Mouse (Mus musculus) kidney, embryonic 16.5 days (tissue): ENCODE measurements around the gene Rspry1. TPM values are rescaled to one million over a fixed set of nuclear protein-coding genes. Genes with fewer than 3 reads are reported as not detected.
A peak's percentile ranks its signal among the peaks of the same experiment; 100 is the strongest.

Source experiments
- ATAC-seq: fragments of 200-750 bp; cut with Nextera tagmentation; 2 replicates; pipeline ENCODE4 v1.8.0; 2017; ENCODE audit warnings: moderate TSS enrichment; ENCODE audit not compliant: low FRiP score, low TSS enrichment
- H3K27ac ChIP-seq: fragments of 300-500 bp; sonication (generic); 2 replicates; pipeline ENCODE4 v1.5.1; 2014; ENCODE audit warnings: low read length
- H3K27me3 ChIP-seq: fragments of 300-500 bp; sonication (generic); 2 replicates; pipeline ENCODE4 v1.6.1; 2014; ENCODE audit warnings: low read length, control low read depth, mixed read lengths; ENCODE audit not compliant: insufficient read depth
- H3K36me3 ChIP-seq: fragments of 300-500 bp; sonication (generic); 2 replicates; pipeline ENCODE4 v1.6.1; 2014; ENCODE audit warnings: low read length, control low read depth, mixed read lengths; ENCODE audit not compliant: insufficient read depth
- H3K4me1 ChIP-seq: fragments of 300-500 bp; sonication (generic); 2 replicates; pipeline ENCODE4 v1.6.1; 2014; ENCODE audit warnings: low read length, control low read depth, mixed read lengths; ENCODE audit not compliant: insufficient read depth
- H3K4me2 ChIP-seq: fragments of 300-500 bp; sonication (generic); replicated peaks from 2 replicates; pipeline ENCODE4 v1.6.1; 2014; ENCODE audit warnings: low read depth, low read length
- H3K4me3 ChIP-seq: fragments of 300-500 bp; sonication (generic); 2 replicates; pipeline ENCODE4 v1.5.1; 2014; ENCODE audit warnings: mild to moderate bottlenecking, low read length
- H3K9ac ChIP-seq: fragments of 300-500 bp; sonication (generic); replicated peaks from 2 replicates; pipeline ENCODE4 v1.6.1; 2014; ENCODE audit warnings: low read length
- H3K9me3 ChIP-seq: fragments of 300-500 bp; sonication (generic); 2 replicates; pipeline ENCODE4 v1.6.1; 2016; ENCODE audit warnings: low read length, control low read depth
- WGBS: fragments of 180-500 bp; shearing (Covaris S2); extraction: QIAGEN DNeasy Blood & Tissue Kit; methylation state at CpG from one replicate; pipeline ENCODE4 v1.1.7; 2014; 5-methylcytosine and 5-hydroxymethylcytosine counted together
- polyA plus RNA-seq: library from polyadenylated mRNA; unstranded; fragments of >200 nt; fragmentation: Nextera tagmentation; extraction: Ambion mirVana; gene quantifications from 2 replicates; pipeline ENCODE4 v1.2.1, GENCODE M21; 2015

The Rspry1 gene
- polyA plus RNA-seq, 1 experiment from 2014 or later: 39.1 TPM

DNA sequence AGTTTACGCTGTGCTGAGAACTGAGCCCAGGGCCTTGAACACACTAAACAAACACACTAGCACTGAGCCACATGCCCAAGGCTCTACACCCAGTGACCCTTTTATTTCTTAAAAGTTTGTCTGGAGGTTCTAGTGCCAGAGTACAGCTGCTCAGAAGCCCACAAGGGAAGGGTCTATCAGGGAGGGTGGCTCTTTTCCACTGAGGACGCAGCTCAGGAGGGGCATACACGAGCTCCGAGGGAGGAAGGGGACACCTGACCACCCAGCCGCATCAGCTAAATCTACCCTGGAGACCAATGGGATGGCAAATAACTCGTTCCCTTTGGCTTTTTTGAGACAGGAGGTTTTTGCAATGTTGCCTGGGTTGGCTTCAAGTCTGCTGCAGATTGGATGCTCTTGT, 96.2 kb downstream of the Rspry1 start:
- 72% methylated on average over 6 of the region's 6 CpGs for WGBS
- no peak overlapping the region for H3K9ac ChIP-seq
- H3K4me1 ChIP-seq: peaks cover 15% of the 10 kb centered on the region
- H3K9me3 ChIP-seq: no peaks in the 10 kb centered on the region
- no peak overlapping the region for H3K4me2 ChIP-seq
- H3K36me3 ChIP-seq: no peaks in the 10 kb centered on the region
- H3K4me3 ChIP-seq: no peak overlapping the region
- H3K27me3 ChIP-seq: peaks cover 49% of the 10 kb centered on the region
- H3K27ac ChIP-seq: no peak overlapping the region
- no peak for ATAC-seq

DNA sequence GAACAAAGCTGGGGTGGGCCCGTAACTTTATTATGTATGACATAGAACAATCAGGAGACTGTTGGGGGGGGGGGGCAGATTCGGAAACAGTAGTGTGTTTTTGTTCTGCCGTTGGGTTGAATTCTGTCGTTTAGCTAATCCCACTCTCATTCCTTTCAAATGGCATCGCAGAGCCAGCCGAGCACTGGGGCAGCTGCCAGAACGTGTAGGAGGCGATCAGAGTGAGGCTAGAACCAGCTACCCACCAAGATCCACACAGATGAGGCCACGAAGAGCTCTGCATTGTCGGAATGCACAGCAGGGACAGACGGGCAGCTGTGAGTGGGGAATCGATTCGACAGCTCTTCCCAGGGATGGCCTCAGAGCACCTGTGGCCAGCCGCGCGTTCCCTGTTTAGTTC, 97.6 kb downstream of the Rspry1 start:
- Histone ChIP-seq H3K4me3 (no peak overlapping the region), H3K27me3 (peaks cover 35% of the 10 kb centered on the region), H3K4me1 (peaks cover 15% of the 10 kb centered on the region), H3K27ac (no peak overlapping the region), H3K9me3 (no peaks in the 10 kb centered on the region), H3K36me3 (no peaks in the 10 kb centered on the region), H3K4me2 (no peak overlapping the region), H3K9ac (no peak overlapping the region)
- WGBS: 75% methylated on average over 16 of the region's 16 CpGs
- no peak for ATAC-seq

DNA sequence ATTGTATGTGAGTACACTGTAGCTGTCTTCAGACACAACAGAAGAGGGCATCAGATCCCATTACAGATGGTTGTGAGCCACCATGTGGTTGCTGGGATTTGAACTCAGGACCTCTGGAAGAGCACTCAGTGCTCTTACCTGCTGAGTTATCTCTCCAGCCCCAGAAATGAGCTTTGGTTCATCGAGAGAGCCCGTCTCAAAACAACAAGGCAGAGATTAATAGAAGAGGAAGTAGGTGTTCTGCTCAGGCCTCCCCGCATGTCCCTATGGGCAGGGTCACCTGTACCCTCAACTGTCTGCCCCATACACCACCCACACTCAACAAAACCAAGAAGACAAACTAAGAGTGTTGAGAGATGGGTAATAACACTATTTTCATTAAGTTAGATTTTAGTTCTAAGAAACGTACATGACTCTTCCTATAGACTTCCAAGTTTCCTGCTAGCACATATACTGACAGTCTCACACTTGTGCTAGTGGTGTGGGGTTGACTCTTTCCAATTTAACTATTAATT, 98.7 kb downstream of the Rspry1 start:
- Histone ChIP-seq H3K4me3 (no peak overlapping the region), H3K27ac (no peak overlapping the region), H3K4me2 (no peak overlapping the region), H3K9ac (no peak overlapping the region), H3K36me3 (no peaks in the 10 kb centered on the region), H3K9me3 (no peaks in the 10 kb centered on the region), H3K27me3 (peaks cover 24% of the 10 kb centered on the region), H3K4me1 (peaks cover 8% of the 10 kb centered on the region)
- no peak for ATAC-seq
- 83% methylated on average over 4 of the region's 4 CpGs for WGBS

DNA sequence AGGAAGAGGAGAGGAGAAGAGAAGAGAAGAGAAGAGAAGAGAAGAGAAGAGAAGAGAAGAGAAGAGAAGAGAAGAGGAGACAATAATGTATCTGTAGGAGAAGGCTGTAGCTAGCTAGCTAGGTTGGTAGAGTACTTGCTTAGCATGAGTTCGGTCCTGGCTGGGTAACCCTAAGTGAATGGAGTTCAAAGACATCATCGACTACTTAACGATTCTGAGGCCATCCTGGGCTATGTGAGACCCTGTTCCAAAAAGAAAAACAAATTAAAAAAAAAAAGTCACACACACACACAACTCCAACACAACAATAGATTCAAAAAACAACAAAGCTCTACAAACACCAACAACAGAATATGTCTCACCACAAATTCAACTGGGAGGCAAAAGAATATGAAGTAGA, 100.4 kb downstream of the Rspry1 start:
- Histone ChIP-seq H3K27ac (no peak overlapping the region), H3K9ac (no peak overlapping the region), H3K4me2 (peak overlapping the region; percentile 68), H3K36me3 (no peaks in the 10 kb centered on the region), H3K9me3 (no peaks in the 10 kb centered on the region), H3K27me3 (peaks cover 7% of the 10 kb centered on the region), H3K4me3 (peak overlapping the region; percentile 66), H3K4me1 (no peaks in the 10 kb centered on the region)
- WGBS: 71% methylated on average over 3 of the region's 3 CpGs
- no peak for ATAC-seq

DNA sequence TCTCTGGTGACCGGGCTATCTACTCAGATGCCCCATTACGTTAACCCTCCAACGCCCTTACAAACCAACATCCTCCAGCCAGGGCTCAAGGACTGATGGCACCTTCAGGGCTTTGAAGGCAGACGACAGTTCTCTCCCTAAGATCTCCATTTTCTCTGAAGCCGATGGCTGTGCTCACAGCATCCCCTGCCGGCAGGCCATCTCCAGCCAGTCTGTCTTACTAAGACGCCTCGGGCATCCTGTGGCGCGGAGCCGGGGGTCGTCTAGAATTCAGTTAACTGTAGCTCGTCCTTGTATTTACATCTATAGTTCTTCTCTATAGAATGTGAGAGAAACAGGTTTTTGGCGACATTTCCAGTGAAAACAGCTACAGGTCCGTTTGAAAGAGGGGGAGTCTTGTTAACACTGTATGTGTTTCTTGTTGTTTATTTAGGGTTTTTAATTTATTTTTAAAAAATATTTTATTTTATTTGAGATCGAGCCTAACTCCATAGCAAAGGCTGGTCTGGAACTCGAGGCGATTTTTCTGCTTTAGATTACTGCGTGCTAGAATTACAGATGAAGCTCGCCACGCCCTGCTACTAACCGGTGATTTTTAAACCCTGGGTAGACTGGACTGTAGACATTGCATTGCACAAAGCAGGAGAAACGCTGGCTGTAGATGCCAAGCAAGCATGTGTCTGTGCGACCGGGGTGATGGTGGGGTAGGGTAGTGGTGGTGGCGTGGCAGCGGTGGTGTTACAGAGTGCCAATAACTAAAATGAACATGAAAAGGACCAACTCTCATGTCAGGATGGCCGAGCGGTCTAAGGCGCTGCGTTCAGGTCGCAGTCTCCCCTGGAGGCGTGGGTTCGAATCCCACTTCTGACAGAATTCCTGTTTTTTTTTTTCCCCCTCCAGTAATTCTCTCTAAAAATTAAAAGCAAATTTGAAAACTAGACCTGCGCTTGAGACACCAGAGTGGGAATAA, 101.4 kb downstream of the Rspry1 start:
- peaks cover under 1% of the 10 kb centered on the region; the same call in 1 of the 2 replicates for H3K27me3 ChIP-seq
- no peaks in the 10 kb centered on the region for H3K9me3 ChIP-seq
- peak overlapping the region; percentile 68 for H3K4me2 ChIP-seq
- H3K4me1 ChIP-seq: no peaks in the 10 kb centered on the region
- WGBS: under 1% methylated on average over 35 of the region's 35 CpGs
- peak; percentile 82 for ATAC-seq
- peak overlapping the region; percentile 38; the same call in 1 of the 2 replicates for H3K27ac ChIP-seq
- H3K4me3 ChIP-seq: peak overlapping the region; percentile 66
- H3K9ac ChIP-seq: peak overlapping the region; percentile 53; the same call in 1 of the 2 replicates
- no peaks in the 10 kb centered on the region for H3K36me3 ChIP-seq

DNA sequence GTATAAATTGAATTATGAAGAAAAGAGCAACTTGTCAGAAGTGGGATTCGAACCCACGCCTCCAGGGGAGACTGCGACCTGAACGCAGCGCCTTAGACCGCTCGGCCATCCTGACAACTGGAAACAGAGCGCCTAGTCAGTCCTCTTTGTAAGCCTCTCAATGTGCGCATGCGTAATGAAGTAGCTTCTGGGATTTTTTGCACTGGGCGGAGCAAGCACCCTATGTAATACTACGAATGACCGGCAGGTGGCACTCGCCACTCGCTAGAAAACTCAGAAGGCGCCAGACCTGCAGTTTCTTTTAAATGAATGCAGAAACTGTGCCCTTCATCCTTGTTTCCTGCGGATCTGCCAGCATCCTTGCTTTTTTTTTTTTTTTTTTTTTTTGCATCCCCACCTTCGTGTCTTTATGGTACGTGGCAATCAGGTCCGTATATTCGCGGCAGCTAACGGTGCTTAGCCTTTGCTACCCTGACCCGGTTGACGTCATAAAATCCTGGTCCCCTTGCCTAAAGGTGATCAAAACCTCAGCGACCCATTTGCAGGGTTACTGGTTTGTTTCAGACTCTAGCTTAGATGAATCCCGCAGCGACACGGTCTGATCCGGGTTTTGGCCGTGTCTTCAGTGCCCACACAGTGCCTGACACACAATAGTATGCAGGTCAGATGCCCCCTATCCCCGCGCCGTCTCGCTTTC, 102.4 kb downstream of the Rspry1 start:
- Histone ChIP-seq H3K9ac (peak overlapping the region; percentile 32), H3K27ac (no peak overlapping the region), H3K27me3 (no peaks in the 10 kb centered on the region), H3K36me3 (no peaks in the 10 kb centered on the region), H3K4me3 (peak overlapping the region; percentile 66), H3K4me2 (peak overlapping the region; percentile 68), H3K9me3 (no peaks in the 10 kb centered on the region), H3K4me1 (no peaks in the 10 kb centered on the region)
- peak; percentile 92 for ATAC-seq
- under 1% methylated on average over 35 of the region's 35 CpGs for WGBS

DNA sequence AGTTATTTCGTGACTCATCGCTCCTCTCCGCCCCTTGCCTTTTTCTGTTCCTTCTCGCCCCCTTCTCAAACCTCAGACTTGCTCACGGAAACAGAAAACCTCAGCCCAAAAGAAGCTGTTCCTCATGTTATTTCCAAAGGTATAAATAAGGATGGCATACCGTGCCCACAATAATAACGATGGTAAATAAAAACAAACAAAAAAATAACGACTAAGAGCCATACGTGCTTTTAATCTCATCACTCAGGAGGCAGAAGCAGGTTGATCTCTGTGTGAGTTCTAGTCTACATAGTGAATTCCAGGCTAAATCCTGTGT, 102.9 kb downstream of the Rspry1 start:
- H3K36me3 ChIP-seq: no peaks in the 10 kb centered on the region
- H3K9ac ChIP-seq: peak overlapping the region; percentile 32
- H3K4me2 ChIP-seq: peak overlapping the region; percentile 64
- H3K27ac ChIP-seq: no peak overlapping the region
- no peaks in the 10 kb centered on the region for H3K4me1 ChIP-seq
- no peaks in the 10 kb centered on the region for H3K9me3 ChIP-seq
- no peak for ATAC-seq
- no peaks in the 10 kb centered on the region for H3K27me3 ChIP-seq
- H3K4me3 ChIP-seq: peak overlapping the region; percentile 66
- 18% methylated on average over 9 of the region's 9 CpGs for WGBS

DNA sequence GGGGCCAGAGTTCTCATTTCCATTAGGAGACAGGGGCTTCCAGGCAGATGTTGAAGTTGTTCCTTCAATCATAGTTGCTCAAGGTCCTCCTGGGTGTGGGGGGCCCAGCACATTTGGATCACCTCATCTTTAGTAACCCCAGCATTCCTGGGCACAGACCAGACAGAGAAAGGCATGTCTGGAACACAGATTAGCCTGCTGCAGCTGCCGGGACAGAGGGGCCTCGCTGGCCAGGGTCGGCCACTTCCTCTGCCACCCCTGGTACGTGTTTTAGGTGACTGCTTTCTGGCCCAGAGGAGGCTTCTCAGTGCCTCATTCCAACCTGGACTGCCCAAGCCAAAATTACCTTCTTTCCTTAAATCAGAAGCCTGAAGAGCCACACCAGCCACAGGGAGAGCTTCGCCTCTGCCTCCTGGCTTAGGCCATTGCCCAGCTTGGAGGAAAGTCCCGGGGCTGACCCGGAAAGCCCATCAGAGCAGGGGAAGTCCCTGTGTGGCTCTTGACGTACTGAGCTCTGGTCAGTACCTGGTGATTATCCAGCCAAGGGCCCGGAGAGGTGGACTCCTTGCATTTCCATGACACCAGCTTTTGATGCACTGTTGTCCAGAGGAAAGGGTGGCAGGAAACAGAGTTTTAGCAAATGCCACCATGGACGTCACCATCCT, 104.0 kb downstream of the Rspry1 start:
- Histone ChIP-seq H3K4me1 (no peaks in the 10 kb centered on the region), H3K9me3 (no peaks in the 10 kb centered on the region), H3K27ac (no peak overlapping the region), H3K4me3 (no peak overlapping the region), H3K27me3 (no peaks in the 10 kb centered on the region), H3K36me3 (no peaks in the 10 kb centered on the region), H3K4me2 (no peak overlapping the region), H3K9ac (no peak overlapping the region)
- no peak for ATAC-seq
- WGBS: 76% methylated on average over 10 of the region's 10 CpGs

DNA sequence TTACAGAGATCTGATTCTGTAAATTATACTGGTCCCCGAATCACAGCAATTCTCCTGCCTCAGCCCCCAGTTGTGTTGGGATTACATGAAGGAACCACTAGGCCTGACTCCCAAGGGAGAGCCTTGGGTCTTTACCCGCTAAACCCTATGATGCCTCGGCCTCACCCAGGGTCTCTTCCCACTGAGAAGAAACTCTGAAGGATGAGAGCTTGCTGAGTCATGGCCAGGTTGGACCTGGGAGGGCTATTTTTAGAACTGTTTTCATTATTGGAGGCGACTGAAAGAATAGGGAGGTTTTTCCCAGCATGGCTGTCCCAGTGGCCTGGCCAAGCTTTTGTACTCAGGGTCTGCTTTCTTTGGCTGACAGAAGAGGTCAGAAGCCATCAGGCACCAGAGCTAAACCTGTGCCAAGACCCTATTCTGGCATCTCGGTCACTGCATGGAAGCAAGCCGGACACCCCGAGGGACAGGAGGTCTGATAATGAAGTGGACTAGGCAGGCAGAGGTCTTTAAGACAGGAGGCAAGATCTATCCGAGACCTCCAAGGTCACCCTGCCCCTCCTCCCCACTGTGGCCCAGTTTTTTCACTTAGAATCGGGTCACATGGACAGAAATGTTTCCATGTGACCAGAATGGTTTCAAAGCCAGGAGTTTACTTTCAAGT, 105.1 kb downstream of the Rspry1 start:
- Histone ChIP-seq H3K9ac (no peak overlapping the region), H3K4me1 (no peaks in the 10 kb centered on the region), H3K27ac (no peak overlapping the region), H3K36me3 (no peaks in the 10 kb centered on the region), H3K27me3 (no peaks in the 10 kb centered on the region), H3K4me2 (no peak overlapping the region), H3K4me3 (no peak overlapping the region), H3K9me3 (no peaks in the 10 kb centered on the region)
- ATAC-seq: no peak
- 67% methylated on average over 9 of the region's 9 CpGs for WGBS
